In genomic region chr6:30617020-30617958, GRCm38 (mm10) we compare ENCODE assay signal across 7 mouse cellular contexts. TPM values are rescaled to one million over a fixed set of nuclear protein-coding genes. Genes with fewer than 3 reads are reported as not detected.
DNase-seq lines count a peak whose midpoint lies in the region; ATAC-seq lines count a peak whose summit lies in the region.

No protein-coding gene starts in this region.

- 2% methylated on average over 13 of the region's 13 CpGs for WGBS in midbrain, embryonic 13.5 days

- peak; percentile 33 for DNase-seq in ovary, postnatal 36 days (ENCODE audit: low spot score)
- DNase-seq in ovary, adult 18-20 months (ENCODE audit: low spot score) = no peak
- DNase-seq in embryo, embryonic 10.5 days (ENCODE audit: low spot score) = peak; percentile 95
- peak; percentile 19 for DNase-seq in induced T-regulatory cell, adult 2 months (ENCODE audit: low read depth)
- no peak for DNase-seq in left cerebral cortex, adult 18-20 months (ENCODE audit: low spot score in 2 of 2)
- no peak for DNase-seq in thymus, postnatal 10 days (ENCODE audit: low spot score in 2 of 2)

- H3K27me3 ChIP-seq in midbrain, embryonic 13.5 days = no peaks in the 10 kb centered on the region

- H3K4me2 ChIP-seq in midbrain, embryonic 13.5 days (replicated peaks) = peak overlapping the region; percentile 59

- ATAC-seq in midbrain, embryonic 13.5 days = peak; percentile 74

- peaks cover 52% of the 10 kb centered on the region for H3K4me1 ChIP-seq in midbrain, embryonic 13.5 days (replicated peaks)

- H3K4me3 ChIP-seq in midbrain, embryonic 13.5 days (replicated peaks) = peak overlapping the region; percentile 23

- no peaks in the 10 kb centered on the region for H3K36me3 ChIP-seq in midbrain, embryonic 13.5 days

- H3K9ac ChIP-seq in midbrain, embryonic 13.5 days (replicated peaks) = peak overlapping the region; percentile 37; the same call in 1 of the 2 replicates

- peak overlapping the region; percentile 90 for H3K27ac ChIP-seq in midbrain, embryonic 13.5 days

- H3K9me3 ChIP-seq in midbrain, embryonic 13.5 days = no peaks in the 10 kb centered on the region

RNA-seq across cellular contexts. Expression of gene Cpa5, which starts 6.5 kb away (rescaled TPM):
- polyA plus RNA-seq in midbrain, embryonic 13.5 days (2015; fragmentation: Nextera tagmentation; extraction: Ambion mirVana) = 0.10 TPM in 1 of 2 replicates, not detected in the other
- not detected for total RNA-seq in left cerebral cortex, adult 18-20 months (2021)

RNA-seq across cellular contexts. Expression of gene Cpa1, which starts 21.7 kb away (rescaled TPM):
- polyA plus RNA-seq in midbrain, embryonic 13.5 days (2015; fragmentation: Nextera tagmentation; extraction: Ambion mirVana) = 0.63 and 0.79 TPM in 2 replicates
- not detected for total RNA-seq in left cerebral cortex, adult 18-20 months (2021)

RNA-seq across cellular contexts. Expression of gene Cpa4, which starts 49.1 kb away (rescaled TPM):
- polyA plus RNA-seq in midbrain, embryonic 13.5 days (2015; fragmentation: Nextera tagmentation; extraction: Ambion mirVana) = 2.4 and 2.5 TPM in 2 replicates
- under 1 TPM; 0.19 to 0.21 TPM for total RNA-seq in left cerebral cortex, adult 18-20 months (2021)

Comparison
In these comparisons a context has a peak if more than half of its experiments do, and no peak if none do; other contexts are left out.
1. DNase-seq: peak in ovary, postnatal 36 days (single experiment), embryo, embryonic 10.5 days (single experiment) and induced T-regulatory cell, adult 2 months (single experiment); none in ovary, adult 18-20 months (single experiment), left cerebral cortex, adult 18-20 months (0 of 2) and thymus, postnatal 10 days (0 of 2).